Mouse (Mus musculus): ENCODE measurements around the gene Utf1. TPM values are rescaled to one million over a fixed set of nuclear protein-coding genes. Genes with fewer than 3 reads are reported as not detected.

The Utf1 gene
- total RNA-seq, 1 experiment, result 147 TPM

- no peak overlapping the region for H3K27ac ChIP-seq (ENCODE audit: insufficient read depth, low read depth, low read length, poor library complexity, severe bottlenecking)
- in situ Hi-C loops (cut with MboI; ENCODE audit: low sequenced_read_pairs in 2 of 2, unreplicated experiment in 2 of 2), result no loop called here
- H3K9ac ChIP-seq (ENCODE audit: insufficient read depth, low read depth, low read length, poor library complexity, severe bottlenecking), result no peak overlapping the region
- TF ChIP-seq ZC3H11A (IDR thresholded peaks at IDR 0.05; ENCODE audit: borderline replicate concordance, low read depth, low read length), result no peak
- TF ChIP-seq CHD2 (IDR thresholded peaks at IDR 0.05; ENCODE audit: low read depth, low read length), result no peak
- no peak for TF ChIP-seq MAFK (IDR thresholded peaks at IDR 0.05; ENCODE audit: insufficient read depth, low read depth, low read length)
- no peak for TF ChIP-seq ZNF384 (IDR thresholded peaks at IDR 0.05; ENCODE audit: low read depth, low read length)
- TF ChIP-seq HCFC1 (IDR thresholded peaks at IDR 0.05; ENCODE audit: borderline replicate concordance, insufficient read depth, low read length), result no peak
- no peak for DNase-seq (ENCODE audit: low read depth, low spot score)
- peaks cover 3 to 23% of the 10 kb centered on the region in 2 experiments; a peak in 2 of 4 replicates for H3K4me1 ChIP-seq (ENCODE audit: control insufficient read depth in 2 of 2, insufficient read depth in 2 of 2, low read length in 2 of 2, poor library complexity in 1 of 2)
- peaks cover 22% of the 10 kb centered on the region for H3K36me3 ChIP-seq (ENCODE audit: control insufficient read depth, insufficient read depth, low read length, poor library complexity, severe bottlenecking)
- peak overlapping the region in 1 of 2 experiments; percentile 78; a peak in 1 of 4 replicates for H3K4me3 ChIP-seq (ENCODE audit: insufficient read depth in 1 of 2, low read depth in 1 of 2, low read length in 2 of 2, poor library complexity in 1 of 2, severe bottlenecking in 1 of 2)
- no peaks in the 10 kb centered on the region for H3K9me3 ChIP-seq (ENCODE audit: control insufficient read depth, insufficient read depth, low read depth, low read length)
Observed at GRCm38 (mm10) chr7:139951991-139952633, 8.5 kb downstream of the Utf1 start.

DNA sequence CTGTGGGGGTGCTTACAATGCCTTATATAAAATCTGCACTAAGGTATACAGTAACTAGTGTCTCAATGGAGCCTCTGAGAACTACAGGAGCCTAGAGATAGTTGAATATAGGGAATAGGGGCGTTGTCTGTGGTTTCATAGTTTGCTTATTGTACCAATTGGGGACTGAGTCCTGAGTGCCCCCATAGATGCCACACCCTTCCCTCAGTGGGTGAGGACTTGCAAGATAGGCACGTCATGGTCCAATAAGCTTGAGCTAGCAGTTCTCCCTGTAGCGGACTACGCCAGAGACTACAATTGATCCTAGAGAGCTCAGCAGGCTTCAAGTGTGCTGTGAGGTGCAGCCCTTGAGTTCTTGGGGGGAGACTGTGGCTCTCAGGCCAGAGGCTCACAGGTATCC is 11.9 kb downstream of the Utf1 start:
- Histone ChIP-seq H3K36me3 (ENCODE audit: control insufficient read depth, insufficient read depth, low read length, poor library complexity, severe bottlenecking) (peaks cover 18% of the 10 kb centered on the region), H3K9me3 (ENCODE audit: control insufficient read depth, insufficient read depth, low read depth, low read length) (no peaks in the 10 kb centered on the region), H3K9ac (ENCODE audit: insufficient read depth, low read depth, low read length, poor library complexity, severe bottlenecking) (no peak overlapping the region), H3K4me1 (ENCODE audit: control insufficient read depth in 2 of 2, insufficient read depth in 2 of 2, low read length in 2 of 2, poor library complexity in 1 of 2) (peaks cover 4 to 23% of the 10 kb centered on the region in 2 experiments; a peak in 3 of 4 replicates), H3K4me3 (ENCODE audit: insufficient read depth in 1 of 2, low read depth in 1 of 2, low read length in 2 of 2, poor library complexity in 1 of 2, severe bottlenecking in 1 of 2) (no peak overlapping the region), H3K27ac (ENCODE audit: insufficient read depth, low read depth, low read length, poor library complexity, severe bottlenecking) (no peak overlapping the region)
- TF ChIP-seq CHD2 (IDR thresholded peaks at IDR 0.05; ENCODE audit: low read depth, low read length) (no peak), HCFC1 (IDR thresholded peaks at IDR 0.05; ENCODE audit: borderline replicate concordance, insufficient read depth, low read length) (no peak), ZNF384 (IDR thresholded peaks at IDR 0.05; ENCODE audit: low read depth, low read length) (no peak), ZC3H11A (IDR thresholded peaks at IDR 0.05; ENCODE audit: borderline replicate concordance, low read depth, low read length) (no peak), MAFK (IDR thresholded peaks at IDR 0.05; ENCODE audit: insufficient read depth, low read depth, low read length) (no peak)
- in situ Hi-C loops (cut with MboI; ENCODE audit: low sequenced_read_pairs in 2 of 2, unreplicated experiment in 2 of 2), result no loop called here
- no peak for DNase-seq (ENCODE audit: low read depth, low spot score)

DNA sequence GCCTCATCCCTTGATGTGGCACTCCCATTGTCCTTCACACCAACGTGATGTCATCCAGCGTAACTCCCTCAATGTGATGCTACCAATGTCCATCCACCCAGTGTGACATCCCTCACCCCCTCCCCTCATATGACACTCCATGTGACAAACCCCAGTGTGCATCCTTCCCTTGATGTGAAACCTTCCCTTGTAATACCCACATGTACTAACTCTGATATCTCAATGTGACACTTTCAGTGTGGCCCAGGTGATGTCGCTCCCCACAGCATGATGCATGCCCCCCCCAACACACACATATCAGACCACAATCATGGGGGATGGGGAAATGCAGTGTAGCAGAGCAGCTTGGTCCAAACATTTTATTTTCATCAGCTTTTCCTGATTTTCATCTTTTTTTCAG is 13.1 kb downstream of the Utf1 start:
- Histone ChIP-seq H3K4me1 (ENCODE audit: control insufficient read depth in 2 of 2, insufficient read depth in 2 of 2, low read length in 2 of 2, poor library complexity in 1 of 2) (peaks cover 4 to 23% of the 10 kb centered on the region in 2 experiments; a peak in 3 of 4 replicates), H3K9ac (ENCODE audit: insufficient read depth, low read depth, low read length, poor library complexity, severe bottlenecking) (no peak overlapping the region), H3K36me3 (ENCODE audit: control insufficient read depth, insufficient read depth, low read length, poor library complexity, severe bottlenecking) (peaks cover 18% of the 10 kb centered on the region), H3K4me3 (ENCODE audit: insufficient read depth in 1 of 2, low read depth in 1 of 2, low read length in 2 of 2, poor library complexity in 1 of 2, severe bottlenecking in 1 of 2) (no peak overlapping the region), H3K9me3 (ENCODE audit: control insufficient read depth, insufficient read depth, low read depth, low read length) (no peaks in the 10 kb centered on the region), H3K27ac (ENCODE audit: insufficient read depth, low read depth, low read length, poor library complexity, severe bottlenecking) (no peak overlapping the region)
- in situ Hi-C loops (cut with MboI; ENCODE audit: low sequenced_read_pairs in 2 of 2, unreplicated experiment in 2 of 2), result no loop called here
- DNase-seq (ENCODE audit: low read depth, low spot score), result no peak
- TF ChIP-seq ZNF384 (IDR thresholded peaks at IDR 0.05; ENCODE audit: low read depth, low read length) (no peak), HCFC1 (IDR thresholded peaks at IDR 0.05; ENCODE audit: borderline replicate concordance, insufficient read depth, low read length) (no peak), ZC3H11A (IDR thresholded peaks at IDR 0.05; ENCODE audit: borderline replicate concordance, low read depth, low read length) (no peak), CHD2 (IDR thresholded peaks at IDR 0.05; ENCODE audit: low read depth, low read length) (no peak), MAFK (IDR thresholded peaks at IDR 0.05; ENCODE audit: insufficient read depth, low read depth, low read length) (no peak)

DNA sequence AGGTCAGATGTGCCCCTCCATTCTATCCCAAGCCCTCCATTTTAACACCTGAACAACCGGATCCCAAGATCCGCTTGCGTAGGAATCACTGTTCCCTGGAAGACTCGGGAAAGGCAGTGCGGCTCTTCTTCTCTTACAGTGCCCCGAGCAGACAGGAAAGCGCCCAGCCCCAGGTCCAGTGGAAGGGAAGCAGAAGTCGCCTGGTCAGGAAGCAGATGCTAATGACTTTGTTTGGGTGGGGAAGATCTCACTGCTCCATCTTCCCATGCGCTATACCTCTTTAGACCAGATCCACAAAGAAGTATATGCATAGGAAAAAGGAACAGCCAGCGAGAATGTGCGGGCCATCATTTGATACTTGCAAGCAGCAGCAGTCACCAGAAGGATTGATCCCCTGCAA is 13.8 kb downstream of the Utf1 start:
- peaks cover 4 to 23% of the 10 kb centered on the region in 2 experiments; a peak in 3 of 4 replicates for H3K4me1 ChIP-seq (ENCODE audit: control insufficient read depth in 2 of 2, insufficient read depth in 2 of 2, low read length in 2 of 2, poor library complexity in 1 of 2)
- peaks cover 16% of the 10 kb centered on the region for H3K36me3 ChIP-seq (ENCODE audit: control insufficient read depth, insufficient read depth, low read length, poor library complexity, severe bottlenecking)
- no peak for DNase-seq (ENCODE audit: low read depth, low spot score)
- H3K27ac ChIP-seq (ENCODE audit: insufficient read depth, low read depth, low read length, poor library complexity, severe bottlenecking), result no peak overlapping the region
- in situ Hi-C loops (cut with MboI; ENCODE audit: low sequenced_read_pairs in 2 of 2, unreplicated experiment in 2 of 2), result no loop called here
- no peak overlapping the region for H3K9ac ChIP-seq (ENCODE audit: insufficient read depth, low read depth, low read length, poor library complexity, severe bottlenecking)
- no peaks in the 10 kb centered on the region for H3K9me3 ChIP-seq (ENCODE audit: control insufficient read depth, insufficient read depth, low read depth, low read length)
- no peak for TF ChIP-seq CHD2 (IDR thresholded peaks at IDR 0.05; ENCODE audit: low read depth, low read length)
- no peak for TF ChIP-seq ZNF384 (IDR thresholded peaks at IDR 0.05; ENCODE audit: low read depth, low read length)
- no peak for TF ChIP-seq MAFK (IDR thresholded peaks at IDR 0.05; ENCODE audit: insufficient read depth, low read depth, low read length)
- no peak for TF ChIP-seq ZC3H11A (IDR thresholded peaks at IDR 0.05; ENCODE audit: borderline replicate concordance, low read depth, low read length)
- TF ChIP-seq HCFC1 (IDR thresholded peaks at IDR 0.05; ENCODE audit: borderline replicate concordance, insufficient read depth, low read length), result no peak
- no peak overlapping the region for H3K4me3 ChIP-seq (ENCODE audit: insufficient read depth in 1 of 2, low read depth in 1 of 2, low read length in 2 of 2, poor library complexity in 1 of 2, severe bottlenecking in 1 of 2)
